Mouse (Mus musculus) erythroblast, adult 5-6 weeks (primary cell): ENCODE measurements around the gene Tmem206. TPM values are rescaled to one million over a fixed set of nuclear protein-coding genes. Genes with fewer than 3 reads are reported as not detected.
A peak's percentile ranks its signal among the peaks of the same experiment; 100 is the strongest.

Source experiments
- ATAC-seq: replicated peaks from 2 replicates; pipeline ENCODE4 v1.8.0; 2016; ENCODE audit warnings: moderate number of reproducible peaks, mild to moderate bottlenecking, moderate TSS enrichment, inconsistent platforms; ENCODE audit not compliant: poor library complexity, low FRiP score, severe bottlenecking
- total RNA-seq, 2 experiments: library from RNA; stranded (forward) in 1 of 2; stranded (reverse) in 1 of 2; fragments of 150-400 nt in 1 of 2; fragments of 200-764, 138-1000 nt in 1 of 2; gene quantifications; 2 replicates each; pipeline versions ENCODE4 v1.2.3 to v1.2.4; 2015 to 2017; ENCODE audit warnings: low replicate concordance in 2 of 2

Gene Tmem206
- total RNA-seq, 2 experiments from 2014 or later, result 3.3 to 5.7 TPM

- no peak for ATAC-seq
Observed at GRCm38 (mm10) chr1:191306316-191306715, 19.4 kb upstream of the Tmem206 start.

GRCm38 (mm10) chr1:191307766-191308455 lies 17.8 kb upstream of the Tmem206 start:
- ATAC-seq, result no peak

DNA sequence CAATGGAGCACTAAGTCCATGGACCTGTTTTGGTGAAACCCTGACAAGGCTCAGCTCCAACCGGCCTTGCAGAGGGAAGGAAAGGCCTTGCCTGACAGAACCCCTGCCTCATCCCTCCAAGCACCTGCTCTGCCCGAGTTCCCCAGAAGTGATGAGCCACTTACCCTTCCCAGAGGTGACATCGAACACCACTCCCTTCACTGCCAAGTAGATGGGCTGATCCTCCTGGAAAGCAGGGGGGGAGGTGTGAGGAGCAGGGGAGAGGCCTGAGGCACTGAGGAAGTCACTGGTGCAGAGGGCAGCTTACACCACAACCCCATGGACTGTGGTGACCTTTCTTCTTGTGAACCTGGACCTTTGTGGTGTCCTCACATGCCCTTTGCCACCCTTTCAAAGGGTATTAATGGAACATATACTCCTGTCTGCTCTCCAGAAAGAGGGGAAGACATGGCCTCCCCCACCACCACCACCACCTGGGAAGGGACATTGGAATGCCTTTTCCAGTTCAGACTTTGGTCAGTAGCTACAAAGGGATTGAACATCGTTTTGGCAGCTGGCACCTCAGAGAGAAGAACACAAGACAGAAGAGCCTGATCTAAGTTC lies 14.3 kb upstream of the Tmem206 start:
- no peak for ATAC-seq

DNA sequence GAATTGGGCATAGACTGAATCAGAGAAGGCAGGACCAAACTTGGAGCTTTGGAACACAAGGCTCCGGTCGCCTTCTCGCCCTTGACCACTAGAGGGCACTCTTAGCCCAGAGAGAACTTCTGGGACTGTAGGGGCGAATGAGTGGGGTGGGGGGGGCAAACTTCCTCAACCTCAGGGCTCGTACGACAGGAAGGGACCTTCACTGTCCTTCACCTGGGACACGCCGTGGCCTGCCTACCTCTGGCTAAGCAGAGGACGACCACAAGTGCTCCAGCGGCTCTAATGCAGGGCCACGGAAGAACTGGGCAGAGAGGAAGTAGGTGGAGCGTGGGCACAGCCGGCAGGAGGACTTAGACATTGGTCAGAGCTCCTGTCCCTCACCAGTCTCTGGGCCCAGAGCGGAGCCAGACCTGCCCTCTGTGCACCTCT lies 13.2 kb upstream of the Tmem206 start:
- ATAC-seq, result peak; percentile 94

DNA sequence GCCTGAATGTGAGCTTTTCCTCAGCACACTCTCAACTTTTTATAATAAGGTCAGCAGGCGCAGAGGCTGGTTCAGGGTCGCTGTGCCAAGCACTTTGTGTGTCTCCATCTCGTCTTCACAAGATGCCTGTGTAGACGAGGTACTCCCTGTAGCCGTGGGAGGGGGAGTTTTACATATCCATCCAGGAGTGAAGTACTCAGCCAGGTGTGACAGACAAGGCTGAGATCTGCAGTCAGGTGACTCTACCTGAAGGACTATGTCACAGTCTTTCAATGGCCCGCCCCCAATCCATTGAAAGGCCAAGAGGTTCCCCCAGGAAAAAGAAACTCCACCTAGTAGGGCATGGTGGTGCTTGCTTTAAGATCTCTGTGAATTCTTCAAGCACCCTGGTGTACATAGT lies 12.6 kb upstream of the Tmem206 start:
- ATAC-seq, result no peak

DNA sequence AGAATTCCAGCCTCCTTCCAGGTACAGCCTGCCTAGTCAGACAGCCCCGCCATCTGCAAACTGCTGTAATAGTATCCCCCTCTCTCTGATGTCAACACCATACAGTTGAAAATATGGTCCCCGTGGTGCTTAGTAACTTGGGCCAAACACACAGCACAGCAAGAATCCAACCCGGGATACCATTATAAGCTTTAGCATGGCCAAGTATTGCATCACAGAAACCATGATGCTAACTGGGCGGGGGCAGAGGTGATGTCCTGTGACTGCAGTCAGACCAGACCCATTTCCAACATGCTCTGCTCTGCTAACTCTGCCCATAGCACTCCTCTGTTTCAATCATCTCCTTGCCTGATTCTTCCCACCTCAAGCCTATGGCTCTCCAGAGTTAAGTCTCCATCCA lies 11.8 kb upstream of the Tmem206 start:
- no peak for ATAC-seq

DNA sequence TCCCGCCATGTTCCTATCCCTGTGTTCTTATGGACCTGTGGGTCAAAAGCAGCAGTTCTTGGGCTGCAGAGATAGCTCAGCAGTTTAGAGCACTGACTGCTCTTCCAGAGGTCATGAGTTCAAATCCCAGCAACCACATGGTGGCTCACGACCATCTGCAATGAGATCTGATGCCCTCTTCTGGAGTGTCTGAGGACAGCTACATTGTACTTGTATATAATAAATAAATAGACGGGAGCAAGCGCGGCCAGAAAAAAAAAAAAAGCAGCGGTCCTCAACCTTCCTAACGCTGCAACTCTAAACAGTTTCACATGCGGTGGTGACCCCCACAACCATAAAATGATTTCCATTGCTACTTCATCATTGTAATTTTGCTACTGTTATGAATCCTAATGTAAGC lies 8.9 kb upstream of the Tmem206 start:
- ATAC-seq, result no peak

- ATAC-seq, result peak; percentile 89
Observed at GRCm38 (mm10) chr1:191317591-191318196, 8.0 kb upstream of the Tmem206 start, which contains the start of gene Nenf. Nenf (minus strand) TSS chr1:191318194.

- 0 out of 2 replicates have a peak, but pooled peaks have one; percentile 25 for ATAC-seq
Observed at GRCm38 (mm10) chr1:191318686-191319085, 7.0 kb upstream of the Tmem206 start.

- ATAC-seq, result no peak
Observed at GRCm38 (mm10) chr1:191323381-191323780, 2.3 kb upstream of the Tmem206 start.

- ATAC-seq, result peak; percentile 60
Observed at GRCm38 (mm10) chr1:191324733-191325590, 750 bp upstream of the Tmem206 start.

- peak; percentile 62 for ATAC-seq
Observed at GRCm38 (mm10) chr1:191326233-191326882, 646 bp downstream of the Tmem206 start.

DNA sequence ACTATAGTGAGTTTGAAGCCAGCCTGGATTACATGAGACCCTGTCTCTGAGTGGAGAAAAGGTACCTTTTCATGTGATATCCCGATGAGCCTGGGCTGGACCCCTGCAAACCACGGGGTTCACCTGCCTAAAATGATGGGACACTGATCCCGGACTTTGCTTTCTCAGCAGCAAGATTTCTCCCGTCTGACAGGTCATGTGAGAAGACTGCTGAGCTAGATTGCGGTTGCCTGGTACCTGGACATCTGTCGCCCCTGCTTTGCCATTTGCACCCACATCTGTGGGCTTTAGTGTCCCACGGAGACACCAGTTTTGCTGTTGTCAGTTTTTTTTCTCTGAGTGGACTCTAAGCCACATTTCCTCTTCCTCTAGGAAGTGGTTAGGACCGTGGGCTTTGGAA lies 1.5 kb downstream of the Tmem206 start:
- no peak for ATAC-seq

DNA sequence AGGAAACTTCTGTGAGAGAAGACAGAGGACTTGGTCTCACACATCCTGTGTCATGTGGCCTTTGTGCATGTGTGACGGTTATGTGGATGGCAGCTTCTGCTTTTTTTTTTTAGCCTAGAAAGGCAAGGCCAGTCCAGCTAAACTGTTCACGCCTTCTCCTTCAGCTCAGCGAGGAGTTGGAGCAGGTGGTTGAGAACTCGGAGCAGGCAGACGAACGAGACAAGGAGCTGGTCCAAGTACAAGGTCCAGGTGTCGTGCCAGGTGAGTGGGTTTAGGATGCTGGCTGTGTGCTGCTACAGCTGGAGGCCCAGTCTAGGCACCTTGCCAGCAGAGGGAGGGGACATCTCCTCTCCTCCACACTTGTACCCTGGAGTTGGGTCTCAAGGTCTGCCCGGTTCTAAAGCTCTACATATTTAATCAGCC lies 2.3 kb downstream of the Tmem206 start:
- no peak for ATAC-seq

- ATAC-seq, result no peak
Observed at GRCm38 (mm10) chr1:191330356-191330755, 4.6 kb downstream of the Tmem206 start.

DNA sequence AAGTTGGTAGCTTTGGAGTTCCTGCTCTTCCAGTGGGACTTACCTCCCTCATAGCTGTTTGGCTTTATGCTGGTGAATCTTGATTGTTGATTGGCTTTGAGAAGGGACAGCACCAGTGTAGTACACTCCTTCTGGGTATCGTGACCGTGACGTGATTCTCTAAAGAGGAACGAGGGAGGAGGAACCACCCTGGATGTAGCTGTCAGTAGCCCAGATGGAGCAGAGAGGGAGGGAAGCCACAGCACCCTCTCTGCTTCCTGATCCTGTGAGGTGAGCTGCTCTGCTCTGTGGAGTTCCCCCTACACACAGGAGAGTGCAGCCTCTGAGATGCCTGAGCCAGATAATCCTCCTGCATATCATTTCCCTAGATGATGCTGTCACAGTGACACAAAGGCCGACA lies 8.8 kb downstream of the Tmem206 start:
- ATAC-seq, result no peak

GRCm38 (mm10) chr1:191339876-191340275 lies 14.2 kb downstream of the Tmem206 start:
- ATAC-seq, result no peak

DNA sequence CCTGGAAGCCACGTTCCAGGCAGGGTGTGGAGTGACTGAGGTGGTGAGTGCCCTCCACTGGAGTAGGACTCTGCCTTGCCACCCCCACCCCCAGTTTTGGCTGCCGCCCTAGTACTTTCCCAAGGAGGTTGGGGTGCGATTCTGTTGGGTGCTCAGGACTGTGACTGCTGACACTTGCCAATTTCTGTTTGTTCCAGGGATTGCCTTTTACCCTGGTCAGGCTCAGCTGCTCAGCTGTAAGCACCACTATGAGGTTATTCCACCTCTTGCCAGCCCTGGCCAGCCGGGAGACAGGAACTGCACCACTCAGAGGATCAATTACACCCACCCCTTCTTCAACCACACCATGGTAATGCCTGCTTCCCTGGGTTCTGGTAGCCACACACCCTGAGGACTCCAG lies 14.8 kb downstream of the Tmem206 start:
- no peak for ATAC-seq

DNA sequence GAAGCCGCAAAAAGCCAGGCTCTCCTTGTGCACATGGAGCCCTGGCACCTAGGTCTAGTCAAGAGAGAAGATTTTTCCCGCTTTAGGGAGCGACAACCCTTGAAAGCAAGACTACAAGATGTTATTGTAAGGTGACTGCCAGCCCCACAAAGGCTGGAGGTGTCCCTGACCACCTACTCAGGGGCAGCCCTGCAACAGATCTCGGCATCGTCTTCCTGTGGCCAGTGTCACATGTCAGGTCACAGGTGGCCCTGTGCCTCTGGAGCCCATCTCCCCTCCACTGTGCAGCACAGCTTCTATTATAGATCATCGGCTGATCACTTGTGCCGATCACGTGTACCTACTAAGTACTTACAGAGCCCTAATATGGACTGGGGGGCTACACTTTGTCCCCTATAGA lies 21.9 kb downstream of the Tmem206 start:
- no peak for ATAC-seq

- ATAC-seq, result no peak
Observed at GRCm38 (mm10) chr1:191348592-191348991, 22.9 kb downstream of the Tmem206 start.
